Mouse (Mus musculus): ENCODE data around the gene Cdc42bpg.
"Not testable (repeated sequence)": the region's sequence is repeated elsewhere in the genome, so short reads cannot be mapped to it uniquely, and the experiment has no call there.

Gene Cdc42bpg

DNA sequence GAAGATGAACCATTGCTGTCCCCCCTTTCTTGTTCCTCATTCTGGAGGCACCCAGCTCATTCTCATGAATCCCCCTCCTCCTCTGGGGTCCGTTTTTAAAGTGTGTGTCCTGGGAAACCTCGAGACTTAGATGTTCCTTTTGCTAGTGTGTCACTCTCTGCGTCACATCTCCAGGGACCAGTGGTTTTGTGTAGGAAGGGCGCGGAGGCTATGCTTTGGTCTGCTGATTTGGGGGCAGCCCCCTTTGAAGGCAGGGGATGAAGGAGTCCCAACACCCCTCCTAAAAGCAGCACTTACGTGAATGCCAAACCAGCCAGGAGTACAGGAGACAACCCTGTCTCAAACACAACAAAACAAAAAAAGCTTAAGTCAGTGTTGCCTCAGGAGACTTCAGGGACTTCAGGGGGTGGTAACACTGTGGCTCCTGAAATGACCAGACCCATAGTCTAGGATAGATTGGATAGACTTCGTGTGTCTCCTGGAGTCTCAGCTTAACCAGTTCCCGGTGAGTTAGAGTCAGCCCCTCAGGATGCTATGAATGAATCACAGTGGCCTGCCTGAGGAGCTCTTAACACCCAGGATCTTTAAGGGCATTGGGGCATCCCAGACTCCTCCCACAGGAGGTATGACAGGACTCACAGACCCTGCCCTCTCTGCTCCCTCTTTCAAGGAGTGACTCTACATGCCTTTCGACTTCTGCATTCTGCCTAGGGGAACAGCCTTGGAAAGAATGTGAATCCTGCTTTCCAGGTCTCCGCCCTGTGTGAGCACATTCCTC, 28.4 kb upstream of the Cdc42bpg start:
- DNase-seq (ENCODE audit: low spot score), result peak; percentile 75

DNA sequence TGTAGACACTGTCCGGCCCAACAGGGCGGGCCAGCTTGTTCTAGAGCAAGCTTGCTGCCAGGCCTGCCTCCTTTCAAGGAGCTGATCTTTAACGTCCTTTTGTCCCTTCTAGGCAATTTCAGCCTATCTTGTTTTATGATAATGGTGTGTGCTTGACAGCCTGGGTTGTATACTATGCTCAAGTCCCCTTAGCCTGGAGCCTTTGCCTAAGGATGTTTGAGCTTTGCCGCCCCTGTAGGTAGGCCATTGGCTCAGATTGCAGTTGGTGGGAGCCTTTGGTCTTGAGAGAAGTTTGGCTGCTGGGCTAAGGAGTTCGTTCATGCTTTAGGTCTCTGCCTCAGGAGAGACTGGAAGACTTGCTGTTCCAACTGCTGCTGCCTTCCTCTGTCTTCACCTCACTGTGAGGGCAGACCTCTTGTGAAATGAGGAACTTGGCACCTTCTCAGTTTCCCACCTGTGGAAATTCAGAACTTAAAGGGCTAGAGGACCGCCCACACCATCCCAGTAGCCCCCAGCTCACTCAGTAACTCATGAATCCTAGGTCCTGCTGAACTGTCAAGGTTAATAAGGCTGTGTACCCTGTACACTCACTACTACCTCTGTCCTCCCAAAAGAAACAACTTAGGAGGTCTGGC, 27.7 kb upstream of the Cdc42bpg start:
- no peak for DNase-seq (ENCODE audit: low spot score)

DNA sequence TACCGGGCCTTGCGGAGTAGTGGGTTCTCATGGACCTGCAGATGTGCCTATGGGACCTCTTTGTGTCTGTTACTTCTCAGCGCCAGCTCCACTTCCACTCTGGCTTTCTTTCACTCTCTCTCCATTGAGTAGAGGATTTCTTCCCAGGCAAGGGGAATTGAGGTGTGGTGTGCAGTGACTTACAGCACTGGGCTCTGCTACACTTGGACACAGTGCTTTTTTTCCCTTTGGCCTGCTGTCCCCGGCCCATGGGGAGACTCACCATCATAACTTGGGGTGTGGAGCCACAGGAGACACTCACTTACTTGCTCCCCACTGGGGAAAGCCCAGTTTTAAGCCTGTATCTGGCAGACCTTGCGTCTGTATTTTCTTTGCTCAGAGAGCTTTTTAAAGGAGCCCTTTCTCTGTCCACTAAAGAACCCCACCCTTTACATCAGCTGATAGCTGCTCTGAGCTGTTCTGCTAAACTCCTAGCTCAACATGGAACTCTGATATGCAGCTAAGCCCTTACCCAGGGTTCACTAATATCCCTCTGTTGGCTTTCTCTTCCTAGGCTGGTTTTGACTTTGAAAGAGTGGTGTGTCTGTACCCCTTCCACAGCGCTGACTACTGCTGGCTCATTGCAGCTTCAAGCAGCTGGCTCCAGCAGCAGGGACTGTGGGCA, 26.6 kb upstream of the Cdc42bpg start:
- DNase-seq (ENCODE audit: low spot score), result no peak

DNA sequence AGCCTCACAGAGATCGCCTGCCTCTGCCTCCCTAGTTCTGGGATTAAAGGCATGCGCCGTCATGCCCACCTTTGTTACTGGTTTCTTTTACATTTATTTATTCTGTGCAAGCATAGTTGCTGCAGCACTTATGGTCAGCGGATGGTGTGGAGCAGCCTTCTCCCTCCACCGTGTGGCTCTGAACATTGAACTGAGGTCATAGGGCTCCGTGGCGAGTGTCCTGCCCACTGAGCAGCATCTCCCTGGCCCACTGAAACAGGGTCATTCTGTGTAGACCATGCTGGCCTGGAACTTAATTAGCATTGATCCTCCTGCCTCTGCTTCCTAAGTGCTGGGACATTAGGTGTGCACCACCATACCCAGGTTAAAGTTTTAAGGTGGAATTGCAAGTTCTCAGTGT, 25.7 kb upstream of the Cdc42bpg start:
- no peak for DNase-seq (ENCODE audit: low spot score)

DNA sequence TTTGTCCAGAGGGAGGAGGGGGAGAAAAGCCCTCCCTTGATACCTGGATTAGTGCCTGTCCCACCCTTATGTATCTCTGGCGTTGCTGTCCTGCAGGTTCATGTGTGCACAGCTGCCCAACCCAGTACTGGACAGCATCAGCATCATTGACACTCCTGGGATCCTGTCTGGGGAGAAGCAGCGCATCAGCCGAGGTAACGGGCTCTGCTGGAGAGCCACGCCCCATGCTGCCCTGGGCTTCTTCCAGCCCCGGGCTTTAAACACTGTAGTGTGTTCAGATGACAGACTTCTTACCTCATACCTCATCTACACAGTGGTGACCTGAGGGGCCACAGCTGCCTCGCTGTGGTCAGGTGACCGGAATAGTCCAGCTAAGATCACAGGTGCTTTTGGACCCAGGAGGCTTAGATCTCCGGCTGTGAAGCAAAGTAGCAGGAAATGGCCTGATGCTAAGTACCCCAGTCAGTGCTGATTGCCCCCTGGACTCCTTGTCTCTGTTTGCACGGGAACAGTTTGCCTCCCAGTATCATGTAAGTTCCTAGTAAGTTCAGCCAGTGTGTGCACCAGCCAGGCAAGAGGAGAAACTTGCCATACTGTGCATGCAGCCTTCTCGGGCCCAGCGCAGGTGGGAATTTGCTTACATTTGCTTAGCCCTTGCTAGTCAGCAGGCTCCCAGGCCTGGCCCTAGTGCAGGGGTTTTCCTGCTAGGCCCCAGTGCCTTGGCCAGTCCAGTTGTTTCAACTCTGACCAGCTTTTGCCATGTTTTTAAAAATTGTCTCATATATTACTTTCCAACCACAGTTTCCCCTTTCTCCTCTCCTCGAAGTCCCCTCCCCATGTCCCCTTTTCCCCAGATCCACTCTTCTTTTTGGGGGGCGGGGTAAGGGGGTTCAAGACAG, 24.9 kb upstream of the Cdc42bpg start:
- no peak for DNase-seq (ENCODE audit: low spot score)

DNA sequence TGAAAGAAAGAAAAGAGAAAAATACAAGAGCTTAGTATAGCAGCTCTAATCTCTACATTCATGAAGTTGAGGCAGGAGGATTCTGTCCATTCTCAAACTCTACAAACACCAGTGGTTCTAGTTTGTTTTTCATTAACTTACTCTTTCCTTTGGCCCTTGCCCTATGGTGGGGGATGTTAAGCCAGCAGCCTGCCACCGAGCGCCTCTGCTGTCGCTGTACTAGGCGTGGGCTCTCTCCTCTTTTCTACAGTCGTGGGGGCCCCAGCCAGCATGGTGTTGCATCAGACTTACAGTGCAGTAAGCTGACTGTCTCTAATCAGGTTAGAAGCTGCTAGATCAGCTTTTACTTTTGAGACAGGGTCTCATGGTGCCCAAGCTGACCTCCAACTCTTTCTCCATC, 23.3 kb upstream of the Cdc42bpg start:
- DNase-seq (ENCODE audit: low spot score), result no peak

DNA sequence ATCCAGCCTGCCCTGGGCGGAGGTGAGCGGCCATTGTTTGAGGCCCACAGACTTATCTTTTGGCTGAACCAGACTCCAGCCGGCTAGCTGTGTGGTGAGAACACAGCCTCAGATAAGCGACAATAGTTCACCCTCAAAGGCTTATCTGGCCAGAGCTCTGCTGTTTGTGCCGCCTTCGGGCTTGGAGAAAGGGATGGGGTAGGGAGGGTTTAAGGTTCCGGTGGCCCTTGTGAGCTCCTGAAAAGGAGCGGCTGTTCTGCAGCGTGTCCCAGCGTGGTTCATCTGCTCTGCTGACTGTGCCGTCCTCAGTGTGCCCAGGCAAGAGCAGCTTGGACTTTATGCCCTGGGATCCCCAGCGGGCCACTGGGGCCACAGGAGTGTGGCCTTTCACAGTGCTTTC, 21.8 kb upstream of the Cdc42bpg start:
- no peak for DNase-seq (ENCODE audit: low spot score)

DNA sequence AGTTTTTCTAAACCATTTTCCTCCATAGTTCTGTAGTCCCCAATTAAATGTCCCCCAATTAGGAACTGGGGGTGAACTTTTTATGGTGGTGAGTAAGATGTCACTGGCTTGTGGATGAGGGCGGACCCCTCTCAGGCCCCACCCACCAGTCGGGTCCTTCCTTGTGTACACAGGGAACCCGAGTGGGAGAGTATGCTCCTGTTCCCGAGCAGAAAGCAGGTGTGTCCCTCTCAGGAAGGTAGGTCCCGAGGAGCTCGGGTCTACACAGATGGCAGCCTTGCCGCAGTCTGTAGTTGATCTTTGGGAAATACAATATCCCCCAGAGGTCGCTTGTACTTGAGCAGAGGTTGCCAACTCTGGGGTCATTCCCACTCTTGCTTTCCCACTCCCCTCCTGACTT, 21.0 kb upstream of the Cdc42bpg start:
- DNase-seq (ENCODE audit: low spot score), result no peak

DNA sequence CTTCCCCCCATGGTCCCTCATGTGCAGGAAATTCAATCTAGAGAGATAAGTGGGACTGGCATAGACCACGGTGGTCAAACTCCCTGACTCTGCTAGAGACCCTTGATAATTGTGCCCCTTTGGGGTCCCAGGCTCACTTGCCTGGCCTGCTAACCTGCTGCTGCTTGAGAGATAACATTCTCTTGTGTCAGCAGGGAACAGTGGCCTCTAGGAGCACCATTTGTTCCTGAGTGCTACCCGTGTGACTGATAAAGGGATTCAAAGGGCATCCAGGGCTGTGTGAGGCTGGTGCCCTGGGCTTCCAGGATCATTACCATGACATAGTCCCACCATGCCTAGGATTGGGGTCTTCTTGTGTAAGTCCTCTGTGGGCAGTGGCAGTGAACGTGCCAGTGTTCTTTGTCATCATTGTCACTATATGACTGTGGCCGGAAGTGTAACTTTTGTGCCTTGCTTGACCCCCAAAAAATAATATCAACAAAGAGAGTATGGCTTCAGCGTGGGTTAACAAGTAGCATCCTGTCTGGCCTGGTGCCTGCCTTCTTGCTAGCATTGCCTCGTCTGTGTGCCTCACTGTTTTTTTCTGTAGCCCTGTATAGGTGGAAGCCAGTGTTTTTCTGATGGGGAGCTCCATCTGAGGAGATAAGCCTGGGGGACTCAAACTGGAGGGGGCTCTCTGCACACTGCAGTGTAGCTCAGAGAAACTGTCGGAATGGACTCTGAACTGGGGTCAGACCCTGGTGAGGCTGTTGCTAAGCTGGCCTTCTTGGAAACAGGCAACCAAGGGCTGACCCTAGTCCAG, 20.4 kb upstream of the Cdc42bpg start:
- DNase-seq (ENCODE audit: low spot score), result no peak

DNA sequence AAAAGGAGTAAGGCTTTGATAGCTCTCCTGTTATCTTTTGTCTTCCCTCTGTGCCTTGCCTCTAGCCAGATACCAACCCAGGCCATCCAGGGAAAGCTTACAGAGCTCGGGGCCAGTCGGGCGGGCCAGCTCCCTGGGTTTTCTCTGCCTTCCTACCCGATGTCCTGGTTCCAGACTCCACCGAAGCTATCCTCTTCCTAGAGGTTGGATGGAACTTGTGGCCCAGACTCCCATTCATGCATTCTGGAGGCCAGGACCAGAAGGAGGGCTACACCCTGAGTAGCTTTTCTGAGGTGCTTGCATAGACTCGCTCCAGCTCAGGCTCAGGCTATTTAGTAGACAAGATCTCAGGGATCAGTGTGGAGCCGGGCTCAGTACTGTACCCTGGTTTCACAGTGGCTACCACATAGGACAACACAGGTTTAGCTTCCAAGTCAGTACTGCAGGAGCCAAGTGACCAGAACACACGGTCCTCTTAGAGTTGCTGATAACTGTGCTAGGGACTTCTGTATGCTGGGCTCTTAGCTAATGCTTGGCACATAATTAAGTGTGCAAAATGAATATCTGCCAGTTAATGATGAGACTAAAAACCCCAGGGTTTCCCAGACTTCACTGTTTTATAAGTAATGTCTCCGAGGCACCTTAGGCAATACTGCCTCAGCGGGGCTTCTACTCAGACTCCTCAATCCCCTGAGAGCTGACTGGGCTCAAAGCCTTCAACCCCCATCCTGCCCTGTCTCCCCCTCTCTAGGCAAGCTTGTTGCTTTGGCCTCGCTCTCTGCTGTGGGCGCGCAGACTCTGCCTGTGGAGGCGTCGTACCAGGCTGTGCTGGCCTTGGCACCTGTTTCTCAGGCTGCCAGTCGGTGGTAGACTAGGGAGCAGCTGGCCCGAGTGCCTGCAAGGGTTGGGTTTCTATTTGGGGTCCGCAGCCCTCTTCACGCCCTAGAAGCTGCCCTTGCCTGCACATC, 19.5 kb upstream of the Cdc42bpg start:
- no peak for DNase-seq (ENCODE audit: low spot score)

DNA sequence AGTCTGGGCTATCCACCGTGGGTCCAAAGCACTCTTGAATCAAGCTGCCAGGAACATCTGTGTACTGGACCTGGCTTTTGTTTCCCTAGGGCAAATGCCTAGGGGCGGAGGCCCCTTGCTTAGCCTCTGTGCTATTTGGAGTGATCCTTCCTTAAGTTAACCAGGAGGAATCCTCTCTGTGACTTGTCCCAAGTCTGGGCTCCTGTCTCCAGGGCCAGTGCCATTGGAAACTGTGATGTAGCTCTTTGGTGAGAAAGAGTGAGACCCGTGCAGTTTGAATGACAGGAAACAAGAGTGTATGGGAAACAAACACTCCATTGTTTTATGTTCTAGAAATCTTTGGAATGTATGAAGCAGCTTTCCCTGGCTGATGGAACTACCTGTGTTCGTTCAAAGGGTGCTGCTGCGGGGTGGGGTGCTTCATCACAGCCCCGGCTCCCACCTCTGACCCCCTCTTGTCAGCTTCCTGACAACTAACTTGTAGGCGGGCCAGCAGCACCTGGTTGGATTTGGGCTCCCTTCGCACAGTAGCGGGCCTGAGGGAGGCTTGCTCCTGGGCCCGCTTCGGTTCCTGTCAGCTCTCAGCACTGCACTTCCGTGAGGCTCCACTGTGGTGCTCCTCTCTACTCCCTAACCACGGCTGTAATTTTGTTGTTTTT, 17.9 kb upstream of the Cdc42bpg start:
- no peak for DNase-seq (ENCODE audit: low spot score)

DNA sequence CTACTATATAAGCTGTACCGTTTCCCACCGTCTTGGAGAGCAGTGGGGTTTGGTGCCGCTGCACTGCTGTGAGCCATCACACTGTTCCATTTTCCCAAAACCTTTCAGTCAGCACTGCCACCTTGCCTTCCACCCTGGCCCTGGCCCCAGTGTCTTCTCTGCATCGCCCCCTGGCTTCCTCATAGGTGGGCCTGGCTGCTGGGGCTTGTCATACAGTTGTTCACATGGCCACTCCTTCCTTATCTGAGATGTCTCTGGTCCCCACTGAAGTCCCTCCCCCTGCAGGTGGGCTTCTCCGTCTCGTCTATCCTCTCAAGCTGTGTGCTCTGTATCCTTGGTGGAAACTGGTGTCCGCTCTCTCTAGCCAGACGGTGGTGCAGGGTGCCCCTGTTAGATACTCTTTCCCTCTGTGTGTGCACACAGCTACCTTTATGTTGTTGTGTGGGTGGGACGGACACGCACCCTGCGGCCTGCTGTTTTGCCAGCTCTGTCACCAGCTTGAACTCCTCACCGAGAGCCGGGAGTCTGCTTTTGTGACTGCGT, 16.5 kb upstream of the Cdc42bpg start:
- DNase-seq (ENCODE audit: low spot score), result no peak

DNA sequence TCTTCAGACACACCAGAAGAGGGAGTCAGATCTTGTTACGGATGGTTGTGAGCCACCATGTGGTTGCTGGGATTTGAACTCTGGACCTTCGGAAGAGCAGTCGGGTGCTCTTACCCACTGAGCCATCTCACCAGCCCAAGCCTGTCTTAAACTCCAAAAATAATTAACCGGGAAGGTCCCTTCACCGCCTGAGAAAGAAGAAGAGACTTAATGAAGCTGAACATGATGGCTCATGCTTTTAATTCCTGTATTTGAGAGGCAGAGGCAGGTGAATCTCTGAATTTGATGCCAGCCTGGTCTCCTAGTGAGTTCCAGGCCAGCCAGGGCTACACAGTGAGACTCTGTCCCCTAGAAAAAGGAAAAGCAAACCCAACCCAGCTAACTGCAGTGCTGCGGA, 15.5 kb upstream of the Cdc42bpg start:
- DNase-seq (ENCODE audit: low spot score), result not testable (repeated sequence)

DNA sequence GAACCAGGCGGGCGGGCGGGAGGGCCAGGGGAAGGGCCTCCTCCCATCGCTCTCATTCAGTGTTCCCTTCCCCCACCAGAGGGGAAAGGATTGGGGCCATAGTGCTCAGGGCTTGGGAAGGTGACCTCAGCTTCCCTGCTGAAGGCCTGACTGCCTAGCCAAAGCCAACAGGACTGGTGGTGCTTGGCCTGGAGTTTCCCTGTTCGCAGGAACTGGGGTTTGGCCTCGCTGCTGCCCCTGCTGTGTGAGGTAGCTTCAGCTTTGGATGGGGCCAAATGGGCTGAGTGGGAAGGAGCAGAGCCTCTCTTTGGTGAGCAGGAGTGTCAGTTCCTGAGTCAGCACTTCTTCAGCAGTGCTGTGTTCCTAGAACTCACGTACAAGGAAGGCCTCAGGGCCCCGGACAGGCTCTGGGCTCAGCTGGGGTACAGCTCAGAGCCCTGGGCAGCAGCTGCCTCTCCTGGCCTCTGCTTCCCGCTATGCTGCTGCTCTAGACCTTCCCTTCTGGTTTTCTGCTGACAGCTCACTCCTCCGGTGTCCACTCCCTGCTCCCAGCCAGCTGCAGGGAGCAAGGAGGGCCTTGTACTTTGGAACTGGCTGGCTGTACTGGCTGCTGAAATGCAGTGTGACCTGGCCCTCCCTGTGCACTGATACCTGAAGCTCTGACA, 15.0 kb upstream of the Cdc42bpg start:
- DNase-seq (ENCODE audit: low spot score), result no peak

DNA sequence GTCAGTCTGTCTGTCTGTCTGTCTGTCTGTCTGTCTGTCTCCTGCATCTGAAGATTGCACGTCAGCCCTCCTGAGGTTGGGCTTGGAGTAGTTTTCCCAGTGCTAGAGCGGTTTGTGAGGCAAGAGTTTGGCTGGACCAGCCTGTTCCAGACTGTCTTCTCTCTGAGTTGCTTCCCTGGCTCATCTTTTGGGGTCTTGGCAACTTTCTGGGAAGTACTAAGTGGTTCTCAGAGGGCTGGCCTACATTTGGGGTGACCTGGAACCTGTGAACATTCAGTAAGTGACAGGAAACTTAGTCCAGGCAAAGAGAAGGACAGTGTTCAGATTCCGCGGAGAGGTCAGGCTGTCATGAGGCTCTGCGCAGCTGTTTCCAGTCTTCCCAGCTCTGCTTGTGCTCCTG, 14.0 kb upstream of the Cdc42bpg start:
- DNase-seq (ENCODE audit: low spot score), result no peak

DNA sequence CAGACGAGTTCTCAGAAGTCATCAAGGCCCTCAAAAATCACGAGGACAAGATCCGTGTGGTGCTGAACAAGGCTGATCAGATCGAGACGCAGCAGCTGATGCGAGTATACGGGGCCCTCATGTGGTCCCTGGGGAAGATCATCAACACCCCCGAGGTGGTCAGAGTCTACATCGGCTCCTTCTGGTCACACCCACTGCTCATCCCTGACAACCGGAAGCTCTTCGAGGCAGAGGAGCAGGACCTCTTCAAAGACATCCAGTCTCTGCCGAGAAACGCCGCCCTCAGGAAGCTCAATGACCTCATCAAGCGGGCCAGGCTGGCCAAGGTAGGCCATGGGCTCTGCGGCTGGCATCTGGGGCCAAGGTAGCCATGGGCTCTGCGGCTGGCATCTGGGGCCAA, 12.0 kb upstream of the Cdc42bpg start:
- no peak for DNase-seq (ENCODE audit: low spot score)

DNA sequence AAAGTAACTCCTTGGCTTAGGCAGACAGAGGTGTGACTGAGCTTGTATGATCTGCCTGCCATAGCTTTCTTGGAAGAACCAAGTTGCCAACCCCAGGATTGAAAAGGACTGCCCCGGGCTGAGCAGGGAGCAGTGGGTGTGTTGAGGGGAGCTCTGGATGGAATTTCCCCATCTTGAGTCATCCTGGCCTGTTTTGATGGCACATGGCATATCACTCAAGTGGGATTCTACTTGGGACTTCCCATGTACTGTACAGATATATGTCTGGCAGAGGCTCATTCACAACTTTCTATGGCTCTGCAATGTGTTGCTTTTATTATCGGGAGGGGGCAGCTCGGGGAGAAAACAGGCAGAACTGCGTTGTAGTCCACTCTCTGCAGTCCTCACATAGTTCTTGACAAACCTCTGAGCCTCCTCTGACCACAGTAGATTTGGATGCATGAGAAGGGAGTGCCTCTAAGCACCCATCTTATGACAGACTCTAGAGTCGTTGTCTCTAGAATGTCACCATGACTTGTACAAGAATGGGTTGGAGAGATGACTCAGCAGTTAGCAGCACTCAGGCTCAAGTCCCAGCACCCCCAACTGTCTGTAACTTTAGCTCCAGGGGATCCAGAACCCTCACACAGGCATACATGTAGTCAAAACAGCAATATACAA, 9.6 kb upstream of the Cdc42bpg start:
- no peak for DNase-seq (ENCODE audit: low spot score)

DNA sequence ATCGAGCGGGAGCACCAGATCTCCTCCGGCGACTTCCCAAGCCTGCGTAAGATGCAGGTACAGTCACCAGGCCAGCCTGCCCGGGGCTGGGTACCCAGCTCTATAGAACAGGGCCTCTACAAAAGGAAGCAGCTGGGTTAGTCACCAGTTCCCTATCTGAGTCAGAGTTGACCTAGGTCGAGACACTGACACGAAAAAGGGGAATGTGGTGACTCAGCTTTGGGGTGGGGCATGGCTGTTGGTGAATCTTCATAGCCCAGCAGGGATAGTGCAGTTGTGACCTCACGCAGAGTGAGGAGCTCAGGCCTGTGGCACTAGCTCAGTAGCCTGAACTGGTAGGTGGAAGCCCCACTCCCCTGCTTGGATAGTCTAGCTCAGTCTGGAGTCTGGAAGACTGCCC, 8.6 kb upstream of the Cdc42bpg start:
- DNase-seq (ENCODE audit: low spot score), result no peak

Data from testis, postnatal 14 days (tissue).